In genomic region chr1:69286374-69286773, GRCm38 (mm10) we compare ENCODE assay signal across 10 mouse cellular contexts.
"Had no signal": no experiment of that assay in that cellular context is flagged by ENCODE, and none has a peak within 500 bp of the region (broad histone marks: within the 10 kb centered on the region; RNA-seq: fewer than 3 reads in every experiment).

No protein-coding gene starts in this region.

- ATAC-seq: liver, postnatal 0 days; midbrain, embryonic 15.5 days had no signal

- DNase-seq: kidney, postnatal 25 days; liver; liver, embryonic 13.5 days; liver, postnatal 0 days; lung, postnatal 14 days; retina, postnatal 1 day; right cerebral cortex, postnatal 14 days; thymus, adult 18-20 months; thymus, postnatal 25 days had no signal
